8 mouse cellular contexts compared by ENCODE assay signal in the genomic region with DNA sequence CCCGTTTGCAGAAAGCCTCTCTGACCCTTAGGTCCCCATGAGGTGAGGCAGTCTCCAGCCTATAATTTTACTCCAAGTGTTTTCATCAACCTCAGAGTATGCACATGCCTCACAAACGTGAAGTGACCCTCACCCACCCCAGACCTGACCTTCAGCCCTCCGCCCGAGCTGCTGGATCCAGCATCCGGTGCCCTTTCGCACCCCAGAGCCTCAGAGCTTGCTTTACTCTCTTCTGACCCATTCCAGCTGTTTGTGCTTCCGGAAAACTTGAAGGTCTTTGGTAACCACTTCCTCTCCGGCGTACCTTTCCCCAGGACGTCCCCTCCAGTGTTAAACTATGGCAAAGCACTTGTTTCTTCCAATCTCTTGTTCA. TPM values are rescaled to one million over a fixed set of nuclear protein-coding genes. Genes with fewer than 3 reads are reported as not detected.
DNase-seq lines count a peak whose midpoint lies in the region; ATAC-seq and TF ChIP-seq lines count a peak whose summit lies in the region.

No protein-coding gene starts in this region.

- peak overlapping the region; percentile 72 for H3K27ac ChIP-seq in heart, embryonic 16.5 days (ENCODE audit: low read length)
- H3K27ac ChIP-seq in bone marrow, adult 2 months (ENCODE audit: control insufficient read depth, insufficient read depth, low read depth, low read length, poor library complexity) = peak overlapping the region; percentile 81
- H3K27ac ChIP-seq in hindbrain, embryonic 16.5 days (ENCODE audit: low read depth, low read length) = no peak overlapping the region
- peak overlapping the region; percentile 24 for H3K27ac ChIP-seq in liver, embryonic 14.5 days
- peak overlapping the region; percentile 79; the same call in 1 of the 2 replicates for H3K27ac ChIP-seq in stomach, embryonic 15.5 days

- no peak for DNase-seq in heart, adult 8-10 months (ENCODE audit: low spot score)
- DNase-seq in liver, embryonic 14.5 days (ENCODE audit: low read depth in 3 of 3, low spot score in 3 of 3) = no peak
- no peak for DNase-seq in right cerebral cortex, postnatal 25 days
- DNase-seq in urinary bladder, adult 2 months (ENCODE audit: low spot score) = no peak

- peak overlapping the region; percentile 78 for H3K9ac ChIP-seq in heart, embryonic 16.5 days (ENCODE audit: low read length)
- H3K9ac ChIP-seq in hindbrain, embryonic 16.5 days (ENCODE audit: low read depth, low read length) = peak overlapping the region; percentile 73; the same call in 1 of the 2 replicates
- peak overlapping the region; percentile 41 for H3K9ac ChIP-seq in liver, embryonic 14.5 days (replicated peaks)
- peak overlapping the region; percentile 47; the same call in 1 of the 2 replicates for H3K9ac ChIP-seq in stomach, embryonic 15.5 days

- H3K4me2 ChIP-seq in heart, embryonic 16.5 days (ENCODE audit: low read depth, low read length) = peak overlapping the region; percentile 98
- peak overlapping the region; percentile 94 for H3K4me2 ChIP-seq in hindbrain, embryonic 16.5 days (ENCODE audit: low read length)
- peak overlapping the region; percentile 77 for H3K4me2 ChIP-seq in liver, embryonic 14.5 days (ENCODE audit: low read depth)
- peak overlapping the region; percentile 74 for H3K4me2 ChIP-seq in stomach, embryonic 15.5 days

- TF ChIP-seq CTCF in bone marrow, adult 2 months (IDR thresholded peaks at IDR 0.05; ENCODE audit: control insufficient read depth, insufficient read depth, low read length) = no peak
- TF ChIP-seq CTCF in liver, embryonic 14.5 days (IDR thresholded peaks at IDR 0.05; ENCODE audit: low read depth) = no peak

- 0 out of 2 replicates have a peak, but pooled peaks have one; percentile 8 for TF ChIP-seq EP300 in liver, embryonic 14.5 days (IDR thresholded peaks at IDR 0.05; ENCODE audit: low read depth)

- TF ChIP-seq POLR2A in bone marrow, adult 2 months (IDR thresholded peaks at IDR 0.05; ENCODE audit: borderline replicate concordance, control insufficient read depth, low read depth, low read length) = no peak

- no peaks in the 10 kb centered on the region for H3K9me3 ChIP-seq in heart, embryonic 16.5 days (replicated peaks; ENCODE audit: control insufficient read depth, low read length)
- no peaks in the 10 kb centered on the region for H3K9me3 ChIP-seq in hindbrain, embryonic 16.5 days (ENCODE audit: control insufficient read depth, low read length)
- no peaks in the 10 kb centered on the region for H3K9me3 ChIP-seq in liver, embryonic 14.5 days (ENCODE audit: control insufficient read depth, low read length)
- H3K9me3 ChIP-seq in stomach, embryonic 15.5 days = no peaks in the 10 kb centered on the region

- no peaks in the 10 kb centered on the region for H3K27me3 ChIP-seq in heart, embryonic 16.5 days (ENCODE audit: control insufficient read depth, insufficient read depth, low read length)
- no peaks in the 10 kb centered on the region for H3K27me3 ChIP-seq in hindbrain, embryonic 16.5 days (replicated peaks; ENCODE audit: control insufficient read depth, insufficient read depth, low read length)
- H3K27me3 ChIP-seq in liver, embryonic 14.5 days (ENCODE audit: control insufficient read depth, insufficient read depth, low read length) = no peaks in the 10 kb centered on the region
- no peaks in the 10 kb centered on the region for H3K27me3 ChIP-seq in stomach, embryonic 15.5 days (replicated peaks)

- peak overlapping the region; percentile 93 for H3K4me3 ChIP-seq in heart, embryonic 16.5 days (ENCODE audit: low read length)
- H3K4me3 ChIP-seq in bone marrow, adult 2 months (replicated peaks; ENCODE audit: control insufficient read depth, low read depth, low read length) = peak overlapping the region; percentile 84
- peak overlapping the region; percentile 81 for H3K4me3 ChIP-seq in hindbrain, embryonic 16.5 days (ENCODE audit: low read length)
- peak overlapping the region; percentile 73 to 82 for H3K4me3 ChIP-seq in liver, embryonic 14.5 days (ENCODE audit: insufficient read depth in 1 of 2, low read depth in 2 of 2, low read length in 2 of 2)
- H3K4me3 ChIP-seq in stomach, embryonic 15.5 days (replicated peaks) = peak overlapping the region; percentile 68

- no peaks in the 10 kb centered on the region for H3K36me3 ChIP-seq in heart, embryonic 16.5 days (ENCODE audit: control insufficient read depth, insufficient read depth)
- no peaks in the 10 kb centered on the region for H3K36me3 ChIP-seq in hindbrain, embryonic 16.5 days (ENCODE audit: control insufficient read depth, insufficient read depth, low read length)
- H3K36me3 ChIP-seq in liver, embryonic 14.5 days (replicated peaks; ENCODE audit: control insufficient read depth, insufficient read depth, low read depth) = peaks cover 15% of the 10 kb centered on the region
- H3K36me3 ChIP-seq in stomach, embryonic 15.5 days = no peaks in the 10 kb centered on the region

- WGBS in heart, embryonic 16.5 days = 26% methylated on average over 10 of the region's 10 CpGs
- WGBS in bone marrow, adult 2 months = 2% methylated on average over 10 of the region's 10 CpGs
- 29% methylated on average over 10 of the region's 10 CpGs for WGBS in hindbrain, embryonic 16.5 days
- WGBS in liver, embryonic 14.5 days (ENCODE audit: insufficient replicate concordance) = 11% methylated on average over 10 of the region's 10 CpGs
- WGBS in stomach, embryonic 15.5 days = 18% methylated on average over 10 of the region's 10 CpGs

- ATAC-seq in heart, embryonic 16.5 days (replicated peaks; ENCODE audit: extremely low read depth, insufficient read depth, low FRiP score) = no peak
- peak; percentile 4; the same call in 1 of the 2 replicates for ATAC-seq in hindbrain, embryonic 16.5 days
- ATAC-seq in liver, embryonic 14.5 days (ENCODE audit: insufficient read depth) = no peak
- ATAC-seq in stomach, embryonic 15.5 days (ENCODE audit: insufficient read depth, low FRiP score, low read depth) = no peak

- H3K4me1 ChIP-seq in heart, embryonic 16.5 days (ENCODE audit: control insufficient read depth, insufficient read depth, low read length) = peaks cover 19% of the 10 kb centered on the region
- peaks cover 2% of the 10 kb centered on the region for H3K4me1 ChIP-seq in bone marrow, adult 2 months (ENCODE audit: control insufficient read depth, insufficient read depth, low read length)
- peaks cover 2% of the 10 kb centered on the region; the same call in 1 of the 2 replicates for H3K4me1 ChIP-seq in hindbrain, embryonic 16.5 days (ENCODE audit: control insufficient read depth, insufficient read depth, low read depth, low read length)
- peaks cover 20 to 34% of the 10 kb centered on the region in 2 experiments for H3K4me1 ChIP-seq in liver, embryonic 14.5 days (replicated peaks; ENCODE audit: control insufficient read depth in 2 of 2, insufficient read depth in 2 of 2, low read length in 1 of 2)
- peaks cover 32% of the 10 kb centered on the region for H3K4me1 ChIP-seq in stomach, embryonic 15.5 days

RNA-seq across cellular contexts. Expression of a gene that starts 0.9 kb away (rescaled TPM):
- 28.6 and 30.0 TPM in 2 replicates for polyA plus RNA-seq in heart, embryonic 16.5 days (2015; fragmentation: Nextera tagmentation; extraction: Ambion mirVana)
- total RNA-seq in heart, adult 8-10 months (2022) = 1 to 10 TPM in 3 of 4 experiments, under 1 TPM in 1; 0.95 to 2.2 (median 1.7) TPM
- 54.8 and 58.5 TPM in 2 replicates for polyA plus RNA-seq in bone marrow, adult 2 months (2011; ENCODE audit: insufficient read depth, insufficient read length, low replicate concordance, missing spikeins)
- 20.2 and 20.8 TPM in 2 replicates for polyA plus RNA-seq in hindbrain, embryonic 16.5 days (2015; fragmentation: Nextera tagmentation; extraction: Ambion mirVana)
- polyA plus RNA-seq in liver, embryonic 14.5 days (2012; rRNA removed) = 51.2 and 71.1 TPM in 2 replicates
- 87.8 and 94.9 TPM in 2 replicates for polyA plus RNA-seq in liver, embryonic 14.5 days (2014; fragmentation: Nextera tagmentation; extraction: Ambion mirVana)
- 57.0 and 58.6 TPM in 2 replicates for polyA plus RNA-seq in stomach, embryonic 15.5 days (2015; fragmentation: Nextera tagmentation; extraction: Ambion mirVana)
- 3.1 and 3.6 TPM in 2 replicates for polyA plus RNA-seq in urinary bladder, adult 2 months (2012; rRNA removed)
